Mouse (Mus musculus): ENCODE measurements at regions not wholly inside any gene's neighbourhood (a gene's known extent, or its start where the extent isn't known, plus 50 kb on each side); places are given as distances from the start of the nearest gene placed in this dataset.
A peak's percentile ranks its signal among the peaks of the same experiment; 100 is the strongest.

DNA sequence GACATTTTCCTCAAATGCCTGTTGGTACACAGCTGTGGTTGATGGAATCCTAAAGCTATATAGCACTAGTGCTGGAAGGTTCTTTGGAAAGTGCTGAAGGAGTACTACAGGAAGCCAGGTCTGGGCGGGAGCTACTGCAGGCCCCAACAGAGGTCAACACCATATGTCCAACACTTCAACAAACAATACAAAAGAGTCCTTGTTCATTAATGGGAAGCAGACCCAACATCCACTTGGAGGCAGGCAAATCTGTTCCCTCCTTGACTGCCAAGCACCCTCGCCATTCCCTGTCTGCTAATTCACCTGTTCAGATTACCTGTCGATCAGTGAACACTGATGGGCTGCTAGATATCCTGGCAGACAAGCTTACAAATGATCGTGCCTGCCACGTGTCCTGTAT is 148.4 kb upstream of the Kbtbd8 start:
- ATAC-seq (replicated peaks; ENCODE audit: low FRiP score) = no peak
- Histone ChIP-seq H3K4me1 (replicated peaks; ENCODE audit: control insufficient read depth, insufficient read depth, low read length) (no peaks in the 10 kb centered on the region), H3K27me3 (ENCODE audit: control insufficient read depth, insufficient read depth, low read length) (no peaks in the 10 kb centered on the region), H3K4me3 (ENCODE audit: low read depth, low read length) (no peak overlapping the region), H3K27ac (ENCODE audit: low read depth, low read length) (no peak overlapping the region), H3K9me3 (ENCODE audit: control insufficient read depth, low read length) (no peaks in the 10 kb centered on the region), H3K4me2 (ENCODE audit: low read depth, low read length, severe bottlenecking) (no peak overlapping the region), H3K36me3 (ENCODE audit: control insufficient read depth, insufficient read depth, low read length) (no peaks in the 10 kb centered on the region), H3K9ac (ENCODE audit: low read length) (no peak overlapping the region)
- DNase-seq (ENCODE audit: low spot score) = no peak
- 74% methylated on average over 5 of the region's 5 CpGs for WGBS

DNA sequence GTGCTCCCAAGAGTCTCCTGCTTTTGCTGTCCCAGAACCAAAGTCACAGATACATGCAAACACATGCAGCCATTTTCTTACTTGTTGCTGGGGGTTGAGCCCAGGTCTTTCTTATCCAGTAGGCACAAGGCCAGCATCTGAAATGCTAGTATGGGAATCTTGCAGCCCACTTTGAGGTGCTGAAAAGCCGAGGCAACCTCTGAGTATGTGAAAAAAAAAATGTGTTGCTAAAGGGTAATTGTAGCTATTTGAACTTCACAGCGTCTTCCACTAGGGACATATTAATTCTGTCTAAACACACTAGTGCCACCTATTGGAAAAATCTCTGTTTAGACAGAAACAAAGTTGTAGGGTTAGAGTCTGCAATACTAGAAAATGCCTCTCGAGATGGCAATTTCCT is 150.1 kb upstream of the Kbtbd8 start:
- 8% methylated on average over 3 of the region's 3 CpGs for WGBS

DNA sequence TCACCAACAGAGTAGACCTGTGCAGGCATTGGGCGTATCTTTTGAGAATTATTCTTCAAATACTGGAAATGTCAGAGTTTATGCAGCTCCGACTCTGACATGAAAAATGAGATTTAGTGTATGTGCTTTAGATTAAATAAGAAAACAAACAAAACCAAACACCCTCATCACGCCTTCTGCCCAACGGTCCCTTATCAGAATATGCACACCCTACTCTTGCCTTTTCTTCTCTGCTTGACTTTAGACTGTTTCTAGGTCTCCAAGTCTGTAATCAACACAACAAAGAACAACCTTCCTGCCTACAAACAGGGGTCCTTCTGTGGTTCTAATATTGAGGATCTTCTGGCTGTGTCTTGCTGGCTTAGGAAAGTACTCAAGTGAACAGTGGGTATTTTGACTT is 153.8 kb upstream of the Kbtbd8 start:
- Histone ChIP-seq H3K36me3 (ENCODE audit: control insufficient read depth, insufficient read depth, low read length) (no peaks in the 10 kb centered on the region), H3K27me3 (ENCODE audit: control insufficient read depth, insufficient read depth, low read length) (no peaks in the 10 kb centered on the region), H3K4me2 (ENCODE audit: low read depth, low read length, severe bottlenecking) (no peak overlapping the region), H3K4me3 (ENCODE audit: low read depth, low read length) (no peak overlapping the region), H3K9ac (ENCODE audit: low read length) (no peak overlapping the region), H3K27ac (ENCODE audit: low read depth, low read length) (no peak overlapping the region), H3K4me1 (replicated peaks; ENCODE audit: control insufficient read depth, insufficient read depth, low read length) (no peaks in the 10 kb centered on the region), H3K9me3 (ENCODE audit: control insufficient read depth, low read length) (no peaks in the 10 kb centered on the region)
- ATAC-seq (replicated peaks; ENCODE audit: low FRiP score) (no peak), DNase-seq (ENCODE audit: low spot score) (no peak)
- 84% methylated on average over 4 of the region's 4 CpGs for WGBS

More for the DNA sequence above, 150.1 kb upstream of the Kbtbd8 start:
- no peak for ATAC-seq (replicated peaks; ENCODE audit: low FRiP score)
- no peaks in the 10 kb centered on the region for H3K4me1 ChIP-seq (replicated peaks; ENCODE audit: control insufficient read depth, insufficient read depth, low read length)
- H3K36me3 ChIP-seq (ENCODE audit: control insufficient read depth, insufficient read depth, low read length) = no peaks in the 10 kb centered on the region
- H3K4me2 ChIP-seq (ENCODE audit: low read depth, low read length, severe bottlenecking) = no peak overlapping the region
- H3K4me3 ChIP-seq (ENCODE audit: low read depth, low read length) = no peak overlapping the region
- H3K9me3 ChIP-seq (ENCODE audit: control insufficient read depth, low read length) = no peaks in the 10 kb centered on the region
- H3K27me3 ChIP-seq (ENCODE audit: control insufficient read depth, insufficient read depth, low read length) = no peaks in the 10 kb centered on the region
- no peak overlapping the region for H3K9ac ChIP-seq (ENCODE audit: low read length)
- peak; percentile 51 for DNase-seq (ENCODE audit: low spot score)
- H3K27ac ChIP-seq (ENCODE audit: low read depth, low read length) = no peak overlapping the region

DNA sequence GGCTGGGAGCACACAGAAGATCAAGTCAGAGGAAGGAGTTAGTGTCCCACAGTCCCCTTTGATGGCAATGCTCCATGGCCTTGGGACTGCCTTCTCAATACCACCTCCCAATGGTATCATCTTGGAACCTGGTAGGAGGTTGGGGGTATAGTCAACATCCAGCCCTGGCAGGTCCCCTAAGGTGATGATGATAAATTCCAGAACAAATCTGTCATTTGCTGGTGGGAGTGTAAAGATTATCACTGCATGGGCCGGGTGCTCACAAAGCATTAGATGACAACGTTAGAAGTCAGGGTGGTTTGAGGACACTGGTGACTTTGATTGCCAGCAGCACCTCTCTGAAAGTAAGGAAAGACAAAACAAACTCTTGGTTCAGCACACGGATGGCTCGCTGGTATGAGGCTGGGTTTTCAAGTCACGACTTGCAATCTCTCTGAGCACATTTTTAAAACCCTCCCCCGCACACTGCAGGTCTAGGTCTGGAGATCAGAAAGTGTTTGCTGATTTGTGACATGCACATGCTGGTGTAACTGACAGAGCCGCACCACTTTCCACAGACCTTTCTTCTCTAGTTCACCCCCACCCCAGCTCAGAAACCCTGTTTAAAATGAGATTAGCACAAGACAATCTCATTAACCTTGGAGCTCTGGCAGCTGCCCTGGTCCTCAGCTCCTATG is 154.5 kb upstream of the Kbtbd8 start:
- H3K9me3 ChIP-seq (ENCODE audit: control insufficient read depth, low read length) = no peaks in the 10 kb centered on the region
- no peak overlapping the region for H3K27ac ChIP-seq (ENCODE audit: low read depth, low read length)
- no peaks in the 10 kb centered on the region for H3K36me3 ChIP-seq (ENCODE audit: control insufficient read depth, insufficient read depth, low read length)
- no peaks in the 10 kb centered on the region for H3K4me1 ChIP-seq (replicated peaks; ENCODE audit: control insufficient read depth, insufficient read depth, low read length)
- WGBS = 67% methylated on average over 7 of the region's 7 CpGs
- H3K4me3 ChIP-seq (ENCODE audit: low read depth, low read length) = no peak overlapping the region
- no peak overlapping the region for H3K4me2 ChIP-seq (ENCODE audit: low read depth, low read length, severe bottlenecking)
- no peaks in the 10 kb centered on the region for H3K27me3 ChIP-seq (ENCODE audit: control insufficient read depth, insufficient read depth, low read length)
- DNase-seq (ENCODE audit: low spot score) (no peak), ATAC-seq (replicated peaks; ENCODE audit: low FRiP score) (no peak)
- no peak overlapping the region for H3K9ac ChIP-seq (ENCODE audit: low read length)

DNA sequence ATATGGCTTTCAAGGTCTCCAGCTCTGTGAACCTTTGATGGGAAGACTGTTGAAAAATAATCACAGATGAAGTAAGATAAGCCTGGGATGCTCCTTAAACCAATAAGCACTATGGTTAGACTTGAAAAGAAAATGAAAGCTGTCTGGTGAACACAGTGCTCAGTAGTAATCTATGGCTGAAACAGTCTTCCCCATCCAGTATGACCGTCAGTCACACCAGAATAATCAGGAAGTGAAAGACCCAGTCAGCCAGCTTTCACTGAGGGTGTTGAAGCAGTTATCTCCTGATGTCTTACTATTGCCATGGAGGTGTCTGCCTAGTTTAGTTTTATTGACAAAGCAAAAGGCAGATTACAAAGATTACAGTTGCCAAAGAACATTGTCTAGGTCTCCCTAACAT is 155.2 kb upstream of the Kbtbd8 start:
- ATAC-seq (replicated peaks; ENCODE audit: low FRiP score) (no peak), DNase-seq (ENCODE audit: low spot score) (no peak)
- Histone ChIP-seq H3K9ac (ENCODE audit: low read length) (no peak overlapping the region), H3K36me3 (ENCODE audit: control insufficient read depth, insufficient read depth, low read length) (no peaks in the 10 kb centered on the region), H3K4me1 (replicated peaks; ENCODE audit: control insufficient read depth, insufficient read depth, low read length) (no peaks in the 10 kb centered on the region), H3K4me2 (ENCODE audit: low read depth, low read length, severe bottlenecking) (no peak overlapping the region), H3K4me3 (ENCODE audit: low read depth, low read length) (no peak overlapping the region), H3K27ac (ENCODE audit: low read depth, low read length) (no peak overlapping the region), H3K9me3 (ENCODE audit: control insufficient read depth, low read length) (no peaks in the 10 kb centered on the region), H3K27me3 (ENCODE audit: control insufficient read depth, insufficient read depth, low read length) (no peaks in the 10 kb centered on the region)
- 95% methylated on average over 1 of the region's 1 CpGs for WGBS

DNA sequence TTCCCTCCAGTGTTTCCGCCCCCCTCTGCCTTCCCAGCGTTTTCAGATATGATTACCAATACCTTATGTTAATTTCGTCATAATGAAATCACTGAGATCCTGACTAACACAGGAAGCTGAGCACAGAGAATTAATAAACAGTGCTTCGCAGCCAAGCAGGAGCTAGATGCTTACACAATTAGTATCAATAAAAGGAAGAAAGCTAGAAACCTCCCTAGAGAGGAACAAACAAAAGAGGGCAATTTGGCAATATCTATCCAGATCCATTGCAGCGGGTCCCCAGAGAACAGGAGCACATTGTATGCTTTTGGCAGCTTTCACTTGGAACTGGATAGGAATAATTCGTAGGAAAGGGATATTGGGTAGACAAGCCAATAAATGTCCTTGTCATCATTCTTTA is 159.1 kb upstream of the Kbtbd8 start:
- DNase-seq (ENCODE audit: low spot score) (no peak), ATAC-seq (replicated peaks; ENCODE audit: low FRiP score) (no peak)
- Histone ChIP-seq H3K9ac (ENCODE audit: low read length) (no peak overlapping the region), H3K27ac (ENCODE audit: low read depth, low read length) (no peak overlapping the region), H3K4me1 (replicated peaks; ENCODE audit: control insufficient read depth, insufficient read depth, low read length) (no peaks in the 10 kb centered on the region), H3K27me3 (ENCODE audit: control insufficient read depth, insufficient read depth, low read length) (no peaks in the 10 kb centered on the region), H3K9me3 (ENCODE audit: control insufficient read depth, low read length) (no peaks in the 10 kb centered on the region; the same call in 1 of the 2 replicates), H3K4me2 (ENCODE audit: low read depth, low read length, severe bottlenecking) (no peak overlapping the region), H3K36me3 (ENCODE audit: control insufficient read depth, insufficient read depth, low read length) (no peaks in the 10 kb centered on the region), H3K4me3 (ENCODE audit: low read depth, low read length) (no peak overlapping the region)
- 86% methylated on average over 6 of the region's 6 CpGs for WGBS

DNA sequence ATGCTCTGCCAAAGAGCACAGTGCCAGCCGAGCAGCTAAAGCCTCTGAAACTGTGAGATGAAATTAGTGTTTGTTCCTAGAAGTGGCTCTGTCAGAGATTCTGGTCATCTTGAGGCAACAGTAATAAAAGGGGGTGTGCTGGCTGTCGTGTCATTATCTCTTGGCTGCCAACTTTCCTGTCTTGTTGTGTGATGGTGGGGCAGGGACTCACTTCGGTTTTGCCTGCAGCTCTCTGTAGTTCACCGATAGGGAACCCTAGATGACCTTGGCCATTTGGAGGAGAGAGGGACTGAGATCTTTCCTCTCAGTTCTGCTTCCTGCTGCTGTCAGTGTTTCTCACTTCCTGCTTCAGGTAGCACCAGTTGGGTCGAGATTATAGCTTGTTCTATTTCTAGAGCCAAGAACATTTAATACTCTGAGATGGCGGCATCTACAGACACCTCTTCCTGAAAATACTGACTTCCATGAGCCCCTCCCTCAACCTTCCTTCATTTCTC is 159.8 kb upstream of the Kbtbd8 start:
- no peak overlapping the region for H3K9ac ChIP-seq (ENCODE audit: low read length)
- H3K4me3 ChIP-seq (ENCODE audit: low read depth, low read length) = no peak overlapping the region
- DNase-seq (ENCODE audit: low spot score) = no peak
- no peaks in the 10 kb centered on the region for H3K27me3 ChIP-seq (ENCODE audit: control insufficient read depth, insufficient read depth, low read length)
- 87% methylated on average over 6 of the region's 6 CpGs for WGBS
- H3K36me3 ChIP-seq (ENCODE audit: control insufficient read depth, insufficient read depth, low read length) = no peaks in the 10 kb centered on the region
- H3K27ac ChIP-seq (ENCODE audit: low read depth, low read length) = no peak overlapping the region
- ATAC-seq (replicated peaks; ENCODE audit: low FRiP score) = no peak
- H3K4me2 ChIP-seq (ENCODE audit: low read depth, low read length, severe bottlenecking) = no peak overlapping the region
- H3K4me1 ChIP-seq (replicated peaks; ENCODE audit: control insufficient read depth, insufficient read depth, low read length) = no peaks in the 10 kb centered on the region
- H3K9me3 ChIP-seq (ENCODE audit: control insufficient read depth, low read length) = no peaks in the 10 kb centered on the region; the same call in 1 of the 2 replicates

DNA sequence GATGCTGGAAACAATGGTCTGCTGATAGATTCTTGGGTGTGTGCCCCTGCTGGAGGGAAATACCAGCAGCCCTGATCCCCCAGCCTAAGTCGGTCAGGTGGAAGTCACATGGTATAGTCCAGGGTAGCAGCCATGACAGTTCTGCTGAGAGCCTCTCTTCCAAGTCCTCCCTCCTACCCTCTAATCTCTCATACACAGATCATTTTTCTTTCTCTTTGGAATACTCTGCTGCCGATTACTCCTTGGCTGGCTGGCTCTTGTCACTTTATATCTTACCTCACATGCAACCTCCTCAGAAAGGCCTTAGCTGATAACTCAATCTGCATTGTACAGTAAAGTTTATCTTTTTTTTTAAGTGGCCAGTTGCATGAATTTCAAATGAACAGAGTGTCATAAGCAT is 162.5 kb upstream of the Kbtbd8 start:
- Histone ChIP-seq H3K9me3 (ENCODE audit: control insufficient read depth, low read length) (no peaks in the 10 kb centered on the region; the same call in 1 of the 2 replicates), H3K4me1 (replicated peaks; ENCODE audit: control insufficient read depth, insufficient read depth, low read length) (no peaks in the 10 kb centered on the region), H3K4me2 (ENCODE audit: low read depth, low read length, severe bottlenecking) (no peak overlapping the region), H3K27ac (ENCODE audit: low read depth, low read length) (no peak overlapping the region), H3K4me3 (ENCODE audit: low read depth, low read length) (no peak overlapping the region), H3K27me3 (ENCODE audit: control insufficient read depth, insufficient read depth, low read length) (no peaks in the 10 kb centered on the region), H3K9ac (ENCODE audit: low read length) (no peak overlapping the region), H3K36me3 (ENCODE audit: control insufficient read depth, insufficient read depth, low read length) (no peaks in the 10 kb centered on the region)
- no peak for DNase-seq (ENCODE audit: low spot score)
- no peak for ATAC-seq (replicated peaks; ENCODE audit: low FRiP score)
- 86% methylated on average over 2 of the region's 2 CpGs for WGBS

DNA sequence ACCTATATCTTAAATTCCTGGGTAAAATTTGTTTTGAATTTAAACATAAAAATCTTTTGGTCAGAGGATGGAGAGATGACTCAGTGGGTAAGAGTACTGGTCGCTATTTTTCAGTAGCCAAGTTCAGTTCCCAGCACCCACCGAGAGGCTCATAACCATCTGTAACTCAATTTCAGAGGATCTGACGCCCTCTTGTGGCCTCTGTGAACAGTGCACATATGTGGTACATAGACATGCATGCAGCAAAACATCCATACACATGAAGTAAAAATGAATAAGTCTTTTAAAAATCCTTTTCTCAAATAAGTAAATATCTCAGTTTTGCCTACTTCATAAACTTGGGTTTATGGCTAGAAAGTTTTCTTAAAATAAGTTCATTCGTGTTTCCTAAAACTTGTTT is 163.4 kb upstream of the Kbtbd8 start:
- WGBS = 90% methylated on average over 4 of the region's 4 CpGs
- ATAC-seq (replicated peaks; ENCODE audit: low FRiP score) = no peak
- no peaks in the 10 kb centered on the region for H3K36me3 ChIP-seq (ENCODE audit: control insufficient read depth, insufficient read depth, low read length)

More for the DNA sequence above, 163.4 kb upstream of the Kbtbd8 start:
- no peak overlapping the region for H3K4me2 ChIP-seq (ENCODE audit: low read depth, low read length, severe bottlenecking)
- H3K4me1 ChIP-seq (replicated peaks; ENCODE audit: control insufficient read depth, insufficient read depth, low read length) = no peaks in the 10 kb centered on the region
- H3K27ac ChIP-seq (ENCODE audit: low read depth, low read length) = no peak overlapping the region
- no peaks in the 10 kb centered on the region; the same call in 1 of the 2 replicates for H3K9me3 ChIP-seq (ENCODE audit: control insufficient read depth, low read length)
- no peak overlapping the region for H3K4me3 ChIP-seq (ENCODE audit: low read depth, low read length)
- no peaks in the 10 kb centered on the region for H3K27me3 ChIP-seq (ENCODE audit: control insufficient read depth, insufficient read depth, low read length)
- no peak for DNase-seq (ENCODE audit: low spot score)
- H3K9ac ChIP-seq (ENCODE audit: low read length) = no peak overlapping the region
